Mouse (Mus musculus): ENCODE measurements at regions not wholly inside any gene's neighbourhood (a gene's known extent, or its start where the extent isn't known, plus 50 kb on each side); places are given as distances from the start of the nearest gene placed in this dataset.

DNA sequence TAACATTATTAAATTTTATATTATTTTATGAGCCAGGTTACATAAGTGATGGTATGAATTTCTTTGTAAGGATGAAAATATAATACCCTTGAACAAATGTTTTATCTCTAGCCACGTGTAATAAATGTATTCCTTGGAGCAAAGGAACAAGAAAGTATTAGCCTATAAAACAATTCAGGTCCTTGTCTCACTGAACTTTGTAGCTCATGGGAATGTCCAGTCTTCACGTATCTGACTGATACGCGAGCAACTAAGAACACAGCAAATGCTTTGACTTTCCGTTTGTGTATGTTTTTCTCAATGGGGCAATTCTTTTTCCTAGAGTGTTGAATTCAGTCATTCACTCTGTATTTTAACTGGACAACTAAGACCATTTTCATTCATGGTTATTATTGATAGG is 216.9 kb upstream of the Mettl25 start:
- H3K4me3 ChIP-seq: no peak overlapping the region
- H3K36me3 ChIP-seq: no peaks in the 10 kb centered on the region
- H3K9ac ChIP-seq: no peak overlapping the region
- WGBS: 82% methylated on average over 5 of the region's 5 CpGs
- H3K27ac ChIP-seq (replicated peaks): no peak overlapping the region
- no peak for ATAC-seq (ENCODE audit: low read depth)
- no peaks in the 10 kb centered on the region for H3K27me3 ChIP-seq
- H3K9me3 ChIP-seq: no peaks in the 10 kb centered on the region
- H3K4me1 ChIP-seq (replicated peaks): no peaks in the 10 kb centered on the region
- H3K4me2 ChIP-seq: no peak overlapping the region

DNA sequence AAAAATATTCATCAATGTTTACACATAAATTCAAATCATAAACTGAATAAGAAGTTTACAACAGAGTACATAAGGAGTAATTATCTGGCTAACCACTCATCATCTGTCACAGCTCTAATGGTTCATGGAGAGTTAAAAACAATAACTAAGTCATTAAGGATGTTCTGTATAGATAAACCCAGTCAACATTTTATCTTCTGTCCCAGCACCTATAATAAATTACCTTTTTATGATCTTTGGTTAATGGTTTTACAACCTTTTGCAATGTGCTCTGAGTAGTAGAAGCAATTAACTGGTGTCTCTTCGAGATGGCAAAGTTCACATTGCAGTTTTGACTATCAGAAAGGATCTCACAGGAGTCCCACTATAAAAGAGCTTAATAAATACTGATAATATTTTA is 197.3 kb upstream of the Mettl25 start:
- Histone ChIP-seq H3K36me3 (no peaks in the 10 kb centered on the region), H3K27ac (replicated peaks) (no peak overlapping the region), H3K9me3 (no peaks in the 10 kb centered on the region), H3K4me3 (no peak overlapping the region), H3K27me3 (no peaks in the 10 kb centered on the region), H3K4me1 (replicated peaks) (no peaks in the 10 kb centered on the region), H3K9ac (no peak overlapping the region), H3K4me2 (no peak overlapping the region)
- WGBS: 25% methylated on average over 1 of the region's 1 CpGs
- no peak for ATAC-seq (ENCODE audit: low read depth)

- Histone ChIP-seq H3K27ac (replicated peaks) (no peak overlapping the region), H3K4me3 (no peak overlapping the region), H3K9me3 (no peaks in the 10 kb centered on the region), H3K9ac (no peak overlapping the region), H3K27me3 (no peaks in the 10 kb centered on the region), H3K36me3 (no peaks in the 10 kb centered on the region), H3K4me1 (replicated peaks) (no peaks in the 10 kb centered on the region), H3K4me2 (no peak overlapping the region)
- 88% methylated on average over 2 of the region's 2 CpGs for WGBS
- ATAC-seq (ENCODE audit: low read depth): no peak
Measured at GRCm38 (mm10) chr10:106038033-106038432, 196.9 kb upstream of the Mettl25 start.

- Histone ChIP-seq H3K36me3 (no peaks in the 10 kb centered on the region), H3K4me2 (no peak overlapping the region), H3K27me3 (no peaks in the 10 kb centered on the region), H3K27ac (replicated peaks) (no peak overlapping the region), H3K9ac (no peak overlapping the region), H3K4me3 (no peak overlapping the region), H3K4me1 (replicated peaks) (no peaks in the 10 kb centered on the region), H3K9me3 (no peaks in the 10 kb centered on the region)
- ATAC-seq (ENCODE audit: low read depth): no peak
- WGBS: 51% methylated on average over 4 of the region's 4 CpGs
Measured at GRCm38 (mm10) chr10:106033416-106033815, 192.2 kb upstream of the Mettl25 start.

- Histone ChIP-seq H3K36me3 (no peaks in the 10 kb centered on the region), H3K27ac (replicated peaks) (no peak overlapping the region), H3K9ac (no peak overlapping the region), H3K4me2 (no peak overlapping the region), H3K4me3 (no peak overlapping the region), H3K9me3 (no peaks in the 10 kb centered on the region), H3K27me3 (no peaks in the 10 kb centered on the region), H3K4me1 (replicated peaks) (peaks cover 3% of the 10 kb centered on the region; the same call in 1 of the 2 replicates)
- no peak; the same call in 1 of the 2 replicates for ATAC-seq (ENCODE audit: low read depth)
- WGBS: 27% methylated on average over 1 of the region's 1 CpGs
Measured at GRCm38 (mm10) chr10:106024648-106025047, 183.5 kb upstream of the Mettl25 start.

DNA sequence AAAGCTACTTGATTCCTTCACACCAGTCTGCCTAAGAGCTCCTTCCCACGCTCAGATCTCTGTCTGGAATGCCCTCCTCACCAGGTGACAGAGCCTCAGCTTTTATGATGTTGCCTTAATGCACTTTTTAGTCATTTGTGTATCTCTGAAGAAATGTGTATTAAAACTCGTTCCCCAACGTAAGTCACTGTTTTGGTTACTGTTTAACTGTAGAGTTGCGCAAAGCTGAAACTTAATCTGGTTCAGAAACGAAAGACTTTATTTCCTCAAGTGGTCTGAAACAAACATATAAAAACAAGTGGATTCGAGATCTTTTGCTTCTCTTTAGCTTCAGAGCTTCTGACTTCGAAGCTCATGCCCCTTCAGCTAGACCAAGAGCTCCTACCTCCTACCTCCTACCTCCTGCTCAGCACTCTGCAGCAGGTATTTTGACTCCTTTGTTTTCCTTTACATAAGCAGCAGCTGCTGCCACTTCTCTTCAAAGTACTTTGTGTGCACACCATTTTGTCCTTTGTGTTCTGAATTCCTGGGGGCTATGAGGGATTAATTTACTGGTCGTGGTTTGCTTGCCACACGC is 182.5 kb upstream of the Mettl25 start:
- Histone ChIP-seq H3K9me3 (no peaks in the 10 kb centered on the region), H3K4me3 (no peak overlapping the region), H3K4me1 (replicated peaks) (peaks cover 3% of the 10 kb centered on the region; the same call in 1 of the 2 replicates), H3K9ac (no peak overlapping the region), H3K27ac (replicated peaks) (no peak overlapping the region), H3K27me3 (no peaks in the 10 kb centered on the region), H3K36me3 (no peaks in the 10 kb centered on the region), H3K4me2 (no peak overlapping the region)
- ATAC-seq (ENCODE audit: low read depth): no peak
- 63% methylated on average over 9 of the region's 9 CpGs for WGBS

- Histone ChIP-seq H3K9ac (no peak overlapping the region), H3K4me2 (no peak overlapping the region), H3K4me3 (no peak overlapping the region), H3K36me3 (no peaks in the 10 kb centered on the region), H3K27me3 (no peaks in the 10 kb centered on the region), H3K27ac (replicated peaks) (no peak overlapping the region), H3K9me3 (no peaks in the 10 kb centered on the region), H3K4me1 (replicated peaks) (no peaks in the 10 kb centered on the region)
- WGBS: 92% methylated on average over 1 of the region's 1 CpGs
- ATAC-seq (ENCODE audit: low read depth): no peak
Measured at GRCm38 (mm10) chr10:106015965-106016364, 174.8 kb upstream of the Mettl25 start.

GRCm38 (mm10) chr10:106015436-106015835 is 174.3 kb upstream of the Mettl25 start:
- no peak overlapping the region for H3K4me2 ChIP-seq
- ATAC-seq (ENCODE audit: low read depth): no peak
- H3K4me1 ChIP-seq (replicated peaks): no peaks in the 10 kb centered on the region
- H3K36me3 ChIP-seq: no peaks in the 10 kb centered on the region
- no peak overlapping the region for H3K27ac ChIP-seq (replicated peaks)
- WGBS: 76% methylated on average over 1 of the region's 1 CpGs
- no peak overlapping the region for H3K9ac ChIP-seq
- no peaks in the 10 kb centered on the region for H3K27me3 ChIP-seq
- H3K9me3 ChIP-seq: no peaks in the 10 kb centered on the region
- H3K4me3 ChIP-seq: no peak overlapping the region

- H3K4me1 ChIP-seq (replicated peaks): no peaks in the 10 kb centered on the region
- H3K36me3 ChIP-seq: no peaks in the 10 kb centered on the region
- no peak overlapping the region for H3K9ac ChIP-seq
- H3K4me2 ChIP-seq: no peak overlapping the region
- no peak for ATAC-seq (ENCODE audit: low read depth)
- no peaks in the 10 kb centered on the region for H3K27me3 ChIP-seq
- 49% methylated on average over 2 of the region's 2 CpGs for WGBS
- H3K4me3 ChIP-seq: no peak overlapping the region
- no peaks in the 10 kb centered on the region for H3K9me3 ChIP-seq
- H3K27ac ChIP-seq (replicated peaks): no peak overlapping the region
Measured at GRCm38 (mm10) chr10:106010131-106010530, 169.0 kb upstream of the Mettl25 start.

GRCm38 (mm10) chr10:106007331-106007730 is 166.2 kb upstream of the Mettl25 start:
- Histone ChIP-seq H3K36me3 (no peaks in the 10 kb centered on the region), H3K9ac (no peak overlapping the region), H3K9me3 (no peaks in the 10 kb centered on the region), H3K27me3 (no peaks in the 10 kb centered on the region), H3K4me3 (no peak overlapping the region), H3K4me2 (no peak overlapping the region), H3K4me1 (replicated peaks) (no peaks in the 10 kb centered on the region), H3K27ac (replicated peaks) (no peak overlapping the region)
- WGBS: 93% methylated on average over 4 of the region's 4 CpGs
- ATAC-seq (ENCODE audit: low read depth): no peak

- Histone ChIP-seq H3K27me3 (no peaks in the 10 kb centered on the region), H3K9me3 (no peaks in the 10 kb centered on the region), H3K36me3 (no peaks in the 10 kb centered on the region), H3K9ac (no peak overlapping the region), H3K4me2 (no peak overlapping the region), H3K4me3 (no peak overlapping the region), H3K4me1 (replicated peaks) (no peaks in the 10 kb centered on the region), H3K27ac (replicated peaks) (no peak overlapping the region)
- no peak for ATAC-seq (ENCODE audit: low read depth)
- 90% methylated on average over 10 of the region's 10 CpGs for WGBS
Measured at GRCm38 (mm10) chr10:106006861-106007260, 165.7 kb upstream of the Mettl25 start.

DNA sequence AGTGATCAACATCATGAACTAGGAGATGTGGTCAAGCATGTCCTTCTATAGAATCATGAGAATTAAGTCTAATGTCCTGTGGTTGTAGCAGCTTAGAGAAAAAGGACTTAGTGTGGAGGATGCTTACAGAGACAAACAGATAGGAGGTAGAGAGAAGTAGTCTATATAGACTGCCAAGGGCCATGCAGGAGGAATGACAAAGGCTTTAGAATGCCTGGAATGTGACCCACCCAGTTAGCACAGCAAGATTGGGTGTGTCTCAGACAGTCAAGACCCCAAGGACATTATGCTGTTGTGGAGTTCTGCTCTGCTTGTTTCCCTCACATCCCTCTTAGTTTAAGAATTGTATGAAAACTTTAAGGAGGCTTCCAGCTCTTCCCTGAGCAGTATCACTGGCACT is 164.9 kb upstream of the Mettl25 start:
- Histone ChIP-seq H3K27me3 (no peaks in the 10 kb centered on the region), H3K36me3 (no peaks in the 10 kb centered on the region), H3K4me2 (no peak overlapping the region), H3K4me1 (replicated peaks) (no peaks in the 10 kb centered on the region), H3K9ac (no peak overlapping the region), H3K27ac (replicated peaks) (no peak overlapping the region), H3K9me3 (no peaks in the 10 kb centered on the region), H3K4me3 (no peak overlapping the region)
- ATAC-seq (ENCODE audit: low read depth): no peak

DNA sequence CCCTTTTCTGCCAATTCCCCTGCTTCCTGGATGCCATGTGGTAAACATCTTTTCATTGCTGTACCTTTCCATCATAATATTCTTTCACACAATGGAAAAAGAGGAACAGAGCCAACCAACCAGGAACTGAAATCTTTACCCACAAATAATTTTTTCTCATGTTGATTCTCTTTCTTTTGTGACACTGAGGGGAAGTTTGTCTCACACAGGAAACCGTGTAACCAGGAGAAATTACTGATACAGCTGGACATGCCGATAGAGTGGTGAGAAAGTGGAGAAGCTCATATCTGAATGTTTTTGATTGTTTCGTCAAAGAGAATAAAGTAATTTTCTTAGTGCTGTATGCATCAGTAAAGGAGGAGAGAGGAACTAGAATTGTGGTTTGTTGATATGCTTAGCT is 116.3 kb upstream of the Mettl25 start:
- WGBS: 82% methylated on average over 3 of the region's 3 CpGs
- Histone ChIP-seq H3K4me3 (no peak overlapping the region), H3K27ac (replicated peaks) (no peak overlapping the region), H3K4me1 (replicated peaks) (no peaks in the 10 kb centered on the region), H3K4me2 (no peak overlapping the region), H3K9me3 (no peaks in the 10 kb centered on the region), H3K36me3 (no peaks in the 10 kb centered on the region), H3K9ac (no peak overlapping the region), H3K27me3 (no peaks in the 10 kb centered on the region)
- no peak for ATAC-seq (ENCODE audit: low read depth)
